Mouse (Mus musculus) frontal cortex, postnatal 36 days (tissue): ENCODE measurements around the gene Htatip2.
A peak's percentile ranks its signal among the peaks of the same experiment; 100 is the strongest.

ENCODE experiments used
- DNase-seq, 2 experiments: peaks; one replicate each; pipeline ENCODE4 v3.0.0; 2022; ENCODE audit warnings: low spot score in 2 of 2

Gene Htatip2

GRCm38 (mm10) chr7:49786618-49787382, 27.9 kb downstream of the Htatip2 start:
- peak; percentile 33 to 39 for DNase-seq

- DNase-seq = no peak
These were observed 28.4 kb downstream of the Htatip2 start for GRCm38 (mm10) chr7:49787383-49787645.

GRCm38 (mm10) chr7:49794304-49794703, 35.4 kb downstream of the Htatip2 start:
- DNase-seq = no peak

DNA sequence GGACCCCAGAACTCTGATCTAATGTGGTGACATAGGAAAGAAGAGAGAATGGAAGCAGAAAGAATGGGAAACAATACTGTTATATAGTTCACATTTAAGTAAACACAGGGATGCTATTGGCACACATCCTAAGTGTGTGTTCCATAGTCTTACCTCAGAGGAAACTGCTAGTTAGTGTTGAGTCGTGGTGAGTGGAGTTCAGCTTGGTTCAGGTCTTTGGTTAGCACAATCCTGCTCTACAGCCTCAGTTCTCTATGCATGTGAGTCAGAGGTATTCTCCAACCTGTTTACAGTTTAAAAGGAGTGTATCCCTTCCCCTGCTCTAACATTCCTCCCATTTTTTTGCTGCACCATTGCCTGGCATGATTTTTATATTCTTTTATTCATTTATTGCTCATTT, 38.3 kb downstream of the Htatip2 start:
- DNase-seq = no peak

DNA sequence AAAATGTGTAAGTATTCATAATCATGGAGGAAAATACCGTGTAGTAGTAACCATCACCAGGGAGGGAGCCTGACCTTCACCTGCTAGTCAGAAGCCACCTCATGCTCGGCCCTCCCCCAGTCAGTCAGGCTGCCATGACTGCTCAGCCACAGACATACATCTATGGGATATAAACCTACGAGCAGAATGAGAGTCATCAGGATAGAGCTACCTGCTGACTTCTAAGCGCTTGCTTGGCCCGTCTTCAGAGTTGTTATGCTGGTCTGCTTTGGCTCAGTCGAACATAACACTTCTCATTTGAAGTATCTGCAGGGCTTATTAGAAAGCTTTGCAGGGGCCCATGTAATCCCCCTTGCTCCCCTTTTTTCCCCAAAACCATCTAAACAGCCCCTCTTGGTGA, 44.6 kb downstream of the Htatip2 start:
- no peak for DNase-seq

- DNase-seq = no peak
These were observed 45.8 kb downstream of the Htatip2 start for GRCm38 (mm10) chr7:49804638-49805165.

DNA sequence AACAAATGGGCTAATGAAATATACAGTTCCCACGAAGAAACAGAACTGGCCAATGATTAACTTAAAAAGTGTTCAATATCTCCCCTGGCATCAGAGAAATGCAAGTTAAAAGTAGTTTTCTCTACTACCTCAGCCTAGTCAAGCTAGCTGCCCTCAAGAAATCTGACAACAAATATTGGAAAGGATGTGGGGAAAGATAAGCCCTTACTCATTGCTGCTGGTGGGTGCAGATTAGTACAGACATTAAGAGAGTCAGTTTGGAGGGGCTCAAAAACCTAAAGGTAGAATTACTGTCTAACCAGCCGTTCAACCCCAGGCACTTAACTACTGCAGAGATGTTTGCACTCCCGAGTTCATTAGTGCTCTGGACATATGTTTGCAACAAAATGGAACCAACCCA, 46.7 kb downstream of the Htatip2 start:
- DNase-seq = no peak

- DNase-seq = no peak
These were observed 48.3 kb downstream of the Htatip2 start for GRCm38 (mm10) chr7:49807093-49807682.

DNA sequence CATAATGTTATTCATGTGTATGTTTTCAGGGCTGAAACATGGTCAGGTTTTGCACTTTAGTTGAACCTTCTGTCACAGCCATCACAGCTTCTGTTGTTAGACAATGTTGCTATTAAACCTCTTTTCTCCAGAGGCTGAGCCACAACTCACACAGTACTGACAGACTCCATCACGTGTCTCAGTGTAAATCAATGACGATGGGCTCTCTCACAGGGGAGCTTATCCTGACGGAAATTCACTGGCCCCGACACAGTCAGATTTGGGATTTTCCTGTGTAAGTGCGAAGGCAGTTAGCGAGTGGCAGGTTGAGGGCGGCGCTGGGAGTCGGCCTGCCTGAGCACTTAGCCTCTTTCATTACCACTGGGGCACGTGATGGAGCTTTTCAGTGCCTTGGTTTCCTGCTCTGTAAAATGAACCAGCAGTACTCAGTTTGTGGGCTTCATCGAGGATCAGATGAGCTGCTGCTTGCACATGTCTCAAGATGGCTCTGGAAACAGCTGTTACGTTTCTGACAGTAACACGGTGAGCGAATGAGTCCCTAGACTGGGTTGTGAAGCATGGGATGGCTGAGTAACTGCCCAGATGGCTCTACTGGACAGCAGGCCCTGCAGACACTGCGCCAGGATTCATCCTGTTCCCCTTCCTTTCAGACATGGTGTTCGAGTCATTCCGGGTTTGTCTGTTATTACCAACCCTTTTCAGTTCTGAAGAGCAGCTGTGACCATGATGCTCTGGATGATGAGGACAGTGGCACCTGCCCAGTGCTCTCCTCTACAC, 49.1 kb downstream of the Htatip2 start:
- DNase-seq = no peak

GRCm38 (mm10) chr7:49809100-49809499, 50.2 kb downstream of the Htatip2 start:
- DNase-seq = no peak

DNA sequence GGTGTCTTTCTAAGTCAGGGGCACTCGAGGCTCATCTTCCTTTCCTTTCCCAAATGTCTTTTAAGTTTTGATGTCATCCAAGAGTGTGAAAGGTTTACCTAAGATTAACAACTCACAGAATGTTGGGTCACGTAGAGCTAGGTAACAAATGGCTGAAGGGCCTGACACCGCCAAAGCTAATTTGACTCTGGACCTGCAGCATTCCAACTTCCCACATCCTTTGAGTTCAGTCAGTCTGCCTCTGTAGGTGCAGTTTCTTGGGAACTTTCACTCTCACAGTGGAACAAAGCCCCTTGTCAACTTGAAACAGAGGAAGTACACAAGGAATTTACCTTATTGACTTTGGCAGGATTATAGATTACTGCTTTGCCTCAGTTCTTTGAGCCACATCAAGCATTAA, 50.6 kb downstream of the Htatip2 start:
- DNase-seq = no peak

GRCm38 (mm10) chr7:49811346-49811745, 52.4 kb downstream of the Htatip2 start:
- DNase-seq = no peak

GRCm38 (mm10) chr7:49819393-49819792, 60.5 kb downstream of the Htatip2 start:
- DNase-seq = no peak

GRCm38 (mm10) chr7:49821370-49821769, 62.5 kb downstream of the Htatip2 start:
- DNase-seq = no peak

DNA sequence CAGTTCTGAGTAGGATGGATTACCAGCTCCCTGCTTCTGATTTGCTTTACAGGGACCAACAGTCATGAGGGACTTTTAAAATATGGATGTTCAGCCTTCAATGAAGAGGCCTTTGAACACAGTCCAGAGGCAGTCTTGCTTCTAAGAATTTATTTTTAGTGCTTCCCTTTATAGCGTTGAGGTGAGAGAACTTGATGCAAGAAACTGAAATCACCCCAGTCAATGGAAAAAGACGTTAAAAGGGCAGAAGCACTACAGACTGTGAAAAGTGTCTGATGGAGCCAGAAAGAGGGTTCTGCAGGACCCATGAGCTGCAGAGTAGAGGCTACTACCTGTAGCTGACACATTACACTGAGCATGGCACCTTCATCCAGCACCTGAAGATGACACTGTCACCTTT, 63.1 kb downstream of the Htatip2 start:
- DNase-seq = no peak
